Mouse (Mus musculus) limb, embryonic 10.5 days (tissue): ENCODE results near the gene Cd19. TPM values are rescaled to one million over a fixed set of nuclear protein-coding genes. Genes with fewer than 3 reads are reported as not detected.
A peak's percentile ranks its signal among the peaks of the same experiment; 100 is the strongest.
"Not testable (repeated sequence)": the region's sequence is repeated elsewhere in the genome, so short reads cannot be mapped to it uniquely, and the experiment has no call there.

ENCODE experiments used
- DNase-seq: peaks from one replicate; pipeline ENCODE4 v3.0.0-alpha.2; 2017; ENCODE audit warnings: low spot score
- H3K27ac ChIP-seq: fragments of 300-500 bp; sonication (generic); 2 replicates; pipeline ENCODE4 v1.5.1; 2016; ENCODE audit warnings: mild to moderate bottlenecking
- H3K27me3 ChIP-seq: fragments of 300-500 bp; sonication (generic); 2 replicates; pipeline ENCODE4 v1.6.1; 2016; ENCODE audit warnings: low read depth, mild to moderate bottlenecking; ENCODE audit not compliant: poor library complexity, severe bottlenecking
- H3K36me3 ChIP-seq: fragments of 300-500 bp; sonication (generic); 2 replicates; pipeline ENCODE4 v1.6.1; 2016; ENCODE audit warnings: mild to moderate bottlenecking, moderate library complexity
- H3K4me1 ChIP-seq: fragments of 300-500 bp; sonication (generic); 2 replicates; pipeline ENCODE4 v1.6.1; 2016
- H3K4me3 ChIP-seq: fragments of 300-500 bp; sonication (generic); 2 replicates; pipeline ENCODE4 v1.5.1; 2016; ENCODE audit warnings: mild to moderate bottlenecking, moderate library complexity
- H3K9me3 ChIP-seq: fragments of 300-500 bp; sonication (generic); replicated peaks from 2 replicates; pipeline ENCODE4 v1.6.1; 2016; ENCODE audit warnings: mild to moderate bottlenecking
- WGBS: fragments of 180-500 bp; shearing (Covaris S2); methylation state at CpG from one replicate; pipeline ENCODE4 v1.1.7; 2016; 5-methylcytosine and 5-hydroxymethylcytosine counted together
- polyA plus RNA-seq: library from polyadenylated mRNA; unstranded; fragments of >200 nt; fragmentation: Nextera tagmentation; extraction: Ambion mirVana; gene quantifications from 2 replicates; pipeline ENCODE4 v1.2.1, GENCODE M21; 2016

Cd19 gene
- polyA plus RNA-seq, 1 experiment from 2014 or later, result not detected

- 93% methylated on average over 4 of the region's 4 CpGs for WGBS
- H3K9me3 ChIP-seq, result no peaks in the 10 kb centered on the region
- no peak for DNase-seq
These were observed 16.9 kb downstream of the Cd19 start for GRCm38 (mm10) chr7:126397822-126398221.

GRCm38 (mm10) chr7:126397221-126397620, 17.5 kb downstream of the Cd19 start:
- no peaks in the 10 kb centered on the region for H3K9me3 ChIP-seq
- DNase-seq, result no peak
- H3K4me1 ChIP-seq, result peaks cover 9% of the 10 kb centered on the region
- peak overlapping the region; percentile 81; the same call in 1 of the 2 replicates for H3K27ac ChIP-seq
- peak overlapping the region; percentile 97 for H3K4me3 ChIP-seq
- no peaks in the 10 kb centered on the region for H3K27me3 ChIP-seq
- H3K36me3 ChIP-seq, result peaks cover 7% of the 10 kb centered on the region
- WGBS, result 62% methylated on average over 6 of the region's 6 CpGs

More at GRCm38 (mm10) chr7:126397822-126398221, 16.9 kb downstream of the Cd19 start:
- H3K27ac ChIP-seq, result no peak overlapping the region
- H3K27me3 ChIP-seq, result no peaks in the 10 kb centered on the region
- peaks cover 9% of the 10 kb centered on the region for H3K4me1 ChIP-seq
- peaks cover 7% of the 10 kb centered on the region for H3K36me3 ChIP-seq
- no peak overlapping the region for H3K4me3 ChIP-seq

- 0% methylated on average over 59 of the region's 59 CpGs for WGBS
- H3K27ac ChIP-seq, result peak within 1 kb of the TSS; percentile 81
- H3K36me3 ChIP-seq, result peaks cover 10% of the 10 kb centered on the region
- peak; percentile 90 for DNase-seq
- no peaks in the 10 kb centered on the region for H3K27me3 ChIP-seq
- peak within 1 kb of the TSS; percentile 97 for H3K4me3 ChIP-seq
- H3K4me1 ChIP-seq, result peaks cover 9% of the 10 kb centered on the region
- H3K9me3 ChIP-seq, result no peaks in the 10 kb centered on the region
These were observed 18.2 kb downstream of the Cd19 start, which contains the start of gene Nfatc2ip for GRCm38 (mm10) chr7:126396298-126397119. Gene Nfatc2ip, minus strand, starts transcription at chr7:126396737.

GRCm38 (mm10) chr7:126392086-126392884, 22.4 kb downstream of the Cd19 start:
- not testable (repeated sequence) for H3K4me3 ChIP-seq, DNase-seq, H3K27ac ChIP-seq, H3K4me1 ChIP-seq, H3K9me3 ChIP-seq, H3K27me3 ChIP-seq
- H3K36me3 ChIP-seq, result peaks cover 50% of the 10 kb centered on the region
- 87% methylated on average over 7 of the region's 7 CpGs for WGBS

GRCm38 (mm10) chr7:126388185-126388584, 26.5 kb downstream of the Cd19 start:
- peaks cover 75% of the 10 kb centered on the region for H3K36me3 ChIP-seq
- DNase-seq, result no peak
- no peaks in the 10 kb centered on the region for H3K9me3 ChIP-seq
- no peaks in the 10 kb centered on the region for H3K4me1 ChIP-seq
- H3K4me3 ChIP-seq, result no peak overlapping the region
- 96% methylated on average over 1 of the region's 1 CpGs for WGBS
- no peaks in the 10 kb centered on the region for H3K27me3 ChIP-seq
- H3K27ac ChIP-seq, result no peak overlapping the region

GRCm38 (mm10) chr7:126383565-126383964, 31.1 kb downstream of the Cd19 start:
- H3K36me3 ChIP-seq, result peaks cover 43% of the 10 kb centered on the region
- no peak for DNase-seq
- no peak overlapping the region for H3K27ac ChIP-seq
- no peak overlapping the region for H3K4me3 ChIP-seq
- no peaks in the 10 kb centered on the region for H3K4me1 ChIP-seq
- no peaks in the 10 kb centered on the region for H3K27me3 ChIP-seq
- WGBS, result 93% methylated on average over 5 of the region's 5 CpGs
- H3K9me3 ChIP-seq, result no peaks in the 10 kb centered on the region

GRCm38 (mm10) chr7:126377278-126378158, 37.2 kb downstream of the Cd19 start, which contains the start of gene Spns1:
Gene Spns1, minus strand, starts transcription at chr7:126377450.
- Histone ChIP-seq H3K27ac (peak within 1 kb of the TSS; percentile 88), H3K9me3 (no peaks in the 10 kb centered on the region), H3K4me1 (peaks cover 26% of the 10 kb centered on the region), H3K4me3 (peak within 1 kb of the TSS; percentile 98), H3K36me3 (peaks cover 32% of the 10 kb centered on the region), H3K27me3 (no peaks in the 10 kb centered on the region)
- DNase-seq, result peak; percentile 96
- under 1% methylated on average over 33 of the region's 33 CpGs for WGBS

- DNase-seq, result no peak
- H3K9me3 ChIP-seq, result no peaks in the 10 kb centered on the region
- peak overlapping the region; percentile 88 for H3K27ac ChIP-seq
- peaks cover 39% of the 10 kb centered on the region for H3K36me3 ChIP-seq
- H3K4me3 ChIP-seq, result peak overlapping the region; percentile 98
- peaks cover 26% of the 10 kb centered on the region for H3K4me1 ChIP-seq
- H3K27me3 ChIP-seq, result no peaks in the 10 kb centered on the region
- 2% methylated on average over 27 of the region's 27 CpGs for whole genome bisulfite sequencing
These were observed 37.8 kb downstream of the Cd19 start for GRCm38 (mm10) chr7:126376903-126377277.

GRCm38 (mm10) chr7:126375012-126375411, 39.7 kb downstream of the Cd19 start:
- no peak for DNase-seq

GRCm38 (mm10) chr7:126374526-126374925, 40.2 kb downstream of the Cd19 start:
- Histone ChIP-seq H3K36me3 (peaks cover 62% of the 10 kb centered on the region), H3K4me3 (no peak overlapping the region), H3K9me3 (no peaks in the 10 kb centered on the region), H3K4me1 (peaks cover 26% of the 10 kb centered on the region), H3K27ac (no peak overlapping the region), H3K27me3 (no peaks in the 10 kb centered on the region)
- 75% methylated on average over 6 of the region's 6 CpGs for WGBS
- DNase-seq, result no peak

More at GRCm38 (mm10) chr7:126375012-126375411, 39.7 kb downstream of the Cd19 start:
- Histone ChIP-seq H3K9me3 (no peaks in the 10 kb centered on the region), H3K4me3 (no peak overlapping the region), H3K4me1 (peaks cover 26% of the 10 kb centered on the region), H3K27me3 (no peaks in the 10 kb centered on the region), H3K27ac (no peak overlapping the region), H3K36me3 (peaks cover 57% of the 10 kb centered on the region)
- 78% methylated on average over 5 of the region's 5 CpGs for WGBS

GRCm38 (mm10) chr7:126373007-126373406, 41.7 kb downstream of the Cd19 start:
- no peak overlapping the region for H3K27ac ChIP-seq
- peaks cover 76% of the 10 kb centered on the region for H3K36me3 ChIP-seq
- peaks cover 23% of the 10 kb centered on the region for H3K4me1 ChIP-seq
- H3K27me3 ChIP-seq, result no peaks in the 10 kb centered on the region
- no peak for DNase-seq
- no peaks in the 10 kb centered on the region for H3K9me3 ChIP-seq
- 88% methylated on average over 9 of the region's 9 CpGs for WGBS
- no peak overlapping the region for H3K4me3 ChIP-seq

GRCm38 (mm10) chr7:126369393-126369792, 45.3 kb downstream of the Cd19 start, which contains the start of gene Lat:
Gene Lat, minus strand, starts transcription at chr7:126369570.
- no peak for DNase-seq
- Histone ChIP-seq H3K36me3 (peaks cover 72% of the 10 kb centered on the region), H3K4me3 (no peak within 1 kb of the TSS; the same call in 1 of the 2 replicates), H3K9me3 (no peaks in the 10 kb centered on the region), H3K27me3 (no peaks in the 10 kb centered on the region), H3K27ac (no peak within 1 kb of the TSS), H3K4me1 (no peaks in the 10 kb centered on the region)
- 79% methylated on average over 13 of the region's 13 CpGs for WGBS
